Mouse (Mus musculus): ENCODE measurements around the gene Ccdc24.

Ccdc24 gene

GRCm38 (mm10) chr4:117891738-117892161 is 19.4 kb upstream of the Ccdc24 start, which contains the start of gene Dph2:
TSS of gene Dph2 (minus strand) at chr4:117892032.
- peak; percentile 86 for DNase-seq (ENCODE audit: low spot score in 2 of 2)

GRCm38 (mm10) chr4:117890750-117891149 is 18.4 kb upstream of the Ccdc24 start:
- DNase-seq (ENCODE audit: low spot score in 2 of 2), result no peak

GRCm38 (mm10) chr4:117890031-117890430 is 17.7 kb upstream of the Ccdc24 start:
- no peak for DNase-seq (ENCODE audit: low spot score in 2 of 2)

GRCm38 (mm10) chr4:117889471-117889870 is 17.1 kb upstream of the Ccdc24 start:
- DNase-seq (ENCODE audit: low spot score in 2 of 2), result no peak

- no peak for DNase-seq (ENCODE audit: low spot score in 2 of 2)
Observed at GRCm38 (mm10) chr4:117887920-117888319, 15.6 kb upstream of the Ccdc24 start.

- peak; percentile 96 for DNase-seq (ENCODE audit: low spot score in 2 of 2)
Observed at GRCm38 (mm10) chr4:117887133-117887532, 14.8 kb upstream of the Ccdc24 start, which contains the start of gene Atp6v0b. TSS of gene Atp6v0b (minus strand) at chr4:117887333.

GRCm38 (mm10) chr4:117886644-117887043 is 14.3 kb upstream of the Ccdc24 start:
- no peak for DNase-seq (ENCODE audit: low spot score in 2 of 2)

GRCm38 (mm10) chr4:117885994-117886393 is 13.6 kb upstream of the Ccdc24 start:
- no peak for DNase-seq (ENCODE audit: low spot score in 2 of 2)

GRCm38 (mm10) chr4:117885093-117885492 is 12.7 kb upstream of the Ccdc24 start:
- DNase-seq (ENCODE audit: low spot score in 2 of 2), result no peak

GRCm38 (mm10) chr4:117884146-117884545 is 11.8 kb upstream of the Ccdc24 start:
- DNase-seq (ENCODE audit: low spot score in 2 of 2), result no peak

GRCm38 (mm10) chr4:117882701-117883691 is 10.6 kb upstream of the Ccdc24 start, which contains the start of gene B4galt2:
TSS of gene B4galt2 (minus strand) at chr4:117883487.
- DNase-seq (ENCODE audit: low spot score in 2 of 2), result peak; percentile 50 to 68

- peak; percentile 48 to 61 for DNase-seq (ENCODE audit: low spot score in 2 of 2)
Observed at GRCm38 (mm10) chr4:117878703-117879102, 6.3 kb upstream of the Ccdc24 start.

GRCm38 (mm10) chr4:117878301-117878700 is 5.9 kb upstream of the Ccdc24 start:
- no peak for DNase-seq (ENCODE audit: low spot score in 2 of 2)

GRCm38 (mm10) chr4:117873615-117874014 is 1.3 kb upstream of the Ccdc24 start:
- no peak for DNase-seq (ENCODE audit: low spot score in 2 of 2)

- DNase-seq (ENCODE audit: low spot score in 2 of 2), result no peak
Observed at GRCm38 (mm10) chr4:117871787-117872186, 570 bp downstream of the Ccdc24 start.

- DNase-seq (ENCODE audit: low spot score in 2 of 2), result no peak
Observed at GRCm38 (mm10) chr4:117870437-117870836, 1.9 kb downstream of the Ccdc24 start.

- no peak for DNase-seq (ENCODE audit: low spot score in 2 of 2)
Observed at GRCm38 (mm10) chr4:117869317-117869716, 3.0 kb downstream of the Ccdc24 start.

GRCm38 (mm10) chr4:117867823-117868222 is 4.5 kb downstream of the Ccdc24 start:
- peak in 1 of 2 experiments; percentile 61 for DNase-seq (ENCODE audit: low spot score in 2 of 2)

GRCm38 (mm10) chr4:117867000-117867399 is 5.4 kb downstream of the Ccdc24 start:
- no peak for DNase-seq (ENCODE audit: low spot score in 2 of 2)

- DNase-seq (ENCODE audit: low spot score in 2 of 2), result no peak
Observed at GRCm38 (mm10) chr4:117866083-117866482, 6.3 kb downstream of the Ccdc24 start.

GRCm38 (mm10) chr4:117862823-117863222 is 9.5 kb downstream of the Ccdc24 start:
- DNase-seq (ENCODE audit: low spot score in 2 of 2), result peak; percentile 54 to 64

- DNase-seq (ENCODE audit: low spot score in 2 of 2), result no peak
Observed at GRCm38 (mm10) chr4:117860570-117860969, 11.8 kb downstream of the Ccdc24 start.

- peak in 1 of 2 experiments; percentile 53 for DNase-seq (ENCODE audit: low spot score in 2 of 2)
Observed at GRCm38 (mm10) chr4:117858794-117859193, 13.6 kb downstream of the Ccdc24 start.

Measured in right cerebral cortex, adult 2 months (tissue).